Mouse (Mus musculus) testis, adult 2 months (tissue): ENCODE results near the gene Fam222b. TPM values are rescaled to one million over a fixed set of nuclear protein-coding genes. Genes with fewer than 3 reads are reported as not detected.
"Not testable (repeated sequence)": the region's sequence is repeated elsewhere in the genome, so short reads cannot be mapped to it uniquely, and the experiment has no call there.

Experiments used
- H3K27ac ChIP-seq: fragments of 200-500 bp; 2 replicates; pipeline ENCODE4 v1.5.1; 2012; ENCODE audit warnings: low read depth, low read length; ENCODE audit not compliant: control insufficient read depth, insufficient read depth
- H3K27me3 ChIP-seq: fragments of 200-500 bp; 2 replicates; pipeline ENCODE4 v1.6.1; 2012; ENCODE audit warnings: mild to moderate bottlenecking, low read length, moderate library complexity; ENCODE audit not compliant: control insufficient read depth, insufficient read depth
- H3K36me3 ChIP-seq: fragments of 200-500 bp; 2 replicates; pipeline ENCODE4 v1.6.1; 2012; ENCODE audit warnings: mild to moderate bottlenecking, low read length; ENCODE audit not compliant: control insufficient read depth, insufficient read depth
- H3K4me1 ChIP-seq: fragments of 200-500 bp; 2 replicates; pipeline ENCODE4 v1.6.1; 2012; ENCODE audit warnings: low read length; ENCODE audit not compliant: control insufficient read depth, insufficient read depth
- H3K4me3 ChIP-seq: fragments of 200-500 bp; 2 replicates; pipeline ENCODE4 v1.5.1; 2012; ENCODE audit warnings: low read depth, mild to moderate bottlenecking, low read length, moderate library complexity, mixed read lengths; ENCODE audit not compliant: control insufficient read depth
- CTCF ChIP-seq: fragments of 200-500 bp; IDR thresholded peaks from 2 replicates; pipeline ENCODE4 v1.5.1; 2012; ENCODE audit warnings: low read depth, mild to moderate bottlenecking, inconsistent platforms, low read length, moderate library complexity; ENCODE audit not compliant: control insufficient read depth, insufficient read depth, insufficient replicate concordance
- POLR2A ChIP-seq: fragments of 200-500 bp; IDR thresholded peaks from 2 replicates; pipeline ENCODE4 v1.6.1; 2012; ENCODE audit warnings: low read depth, mild to moderate bottlenecking, inconsistent platforms, low read length, moderate library complexity; ENCODE audit not compliant: control insufficient read depth
- polyA plus RNA-seq: library from polyadenylated mRNA; depleted of rRNA; stranded (reverse); fragments of >200 nt; gene quantifications from 2 replicates; pipeline ENCODE4 v1.2.3, GENCODE M21; 2012; rRNA removed

The Fam222b gene
- polyA plus RNA-seq = 11.5 and 11.7 TPM in 2 replicates

- no peak for TF ChIP-seq CTCF
- TF ChIP-seq POLR2A = peak; percentile 86
- peaks cover 3% of the 10 kb centered on the region for H3K4me1 ChIP-seq
Observed at GRCm38 (mm10) chr11:78094504-78095143, at the start of gene Fam222b. Gene Fam222b (plus strand): TSS chr11:78094660.

GRCm38 (mm10) chr11:78044758-78045251 lies 49.7 kb upstream of the Fam222b start:
- Histone ChIP-seq H3K36me3 (no peaks in the 10 kb centered on the region), H3K4me3 (no peak overlapping the region), H3K27me3 (no peaks in the 10 kb centered on the region), H3K4me1 (no peaks in the 10 kb centered on the region), H3K27ac (no peak overlapping the region)
- no peak for TF ChIP-seq POLR2A
- no peak for TF ChIP-seq CTCF

More at GRCm38 (mm10) chr11:78094504-78095143, at the start of gene Fam222b:
- Histone ChIP-seq H3K27me3 (no peaks in the 10 kb centered on the region), H3K4me3 (peak within 1 kb of the TSS; percentile 88), H3K27ac (peak within 1 kb of the TSS; percentile 64), H3K36me3 (no peaks in the 10 kb centered on the region)

GRCm38 (mm10) chr11:78048637-78049036 lies 45.8 kb upstream of the Fam222b start:
- H3K4me3 ChIP-seq, H3K27me3 ChIP-seq, H3K36me3 ChIP-seq, H3K4me1 ChIP-seq, H3K27ac ChIP-seq: not testable (repeated sequence)

DNA sequence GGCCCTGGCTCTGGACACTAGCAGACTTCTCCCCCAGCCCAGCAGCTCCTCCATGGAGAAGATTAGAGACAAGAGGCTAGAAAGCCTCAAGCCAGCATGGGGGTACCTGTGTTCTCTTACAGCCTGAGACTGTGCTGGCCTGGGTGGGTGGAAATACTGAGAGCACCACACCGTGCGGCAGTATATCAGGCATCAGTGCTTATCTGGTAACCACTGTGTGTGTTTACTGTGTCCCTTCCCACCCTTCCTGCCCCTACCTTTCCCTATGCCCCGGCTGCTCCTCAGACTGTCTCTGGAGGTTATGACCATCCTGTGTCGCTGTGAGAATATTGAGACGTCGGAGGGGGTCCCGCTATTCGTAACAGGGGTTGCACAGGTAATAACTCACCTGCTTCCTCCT lies 41.4 kb upstream of the Fam222b start:
- no peak overlapping the region for H3K27ac ChIP-seq
- TF ChIP-seq CTCF (no peak), POLR2A (no peak)
- no peaks in the 10 kb centered on the region for H3K36me3 ChIP-seq
- H3K27me3 ChIP-seq = no peaks in the 10 kb centered on the region
- no peaks in the 10 kb centered on the region for H3K4me1 ChIP-seq
- no peak overlapping the region for H3K4me3 ChIP-seq

DNA sequence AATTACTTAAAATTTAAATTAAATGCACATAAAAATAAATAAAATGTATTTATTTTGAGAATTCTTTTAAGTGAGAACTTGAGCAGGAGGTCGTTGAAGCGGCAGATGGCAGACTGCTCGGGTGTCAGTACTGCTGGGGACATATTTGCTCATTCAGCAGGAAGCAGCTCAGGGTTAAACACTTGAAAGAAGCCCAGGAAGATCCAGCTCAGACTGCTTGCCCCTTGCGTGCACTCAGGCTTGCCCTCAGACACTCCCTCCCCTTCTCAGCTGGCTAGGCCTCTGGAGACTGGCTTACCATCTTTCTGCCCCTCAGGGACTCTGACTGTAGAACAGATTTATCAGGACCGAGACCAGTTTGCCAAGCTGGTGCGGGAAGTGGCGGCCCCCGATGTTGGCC lies 37.5 kb upstream of the Fam222b start:
- Histone ChIP-seq H3K27me3 (no peaks in the 10 kb centered on the region), H3K4me3 (no peak overlapping the region), H3K4me1 (0 out of 2 replicates have a peak, but pooled peaks cover 2% of the 10 kb centered on the region), H3K27ac (no peak overlapping the region), H3K36me3 (peaks cover 2% of the 10 kb centered on the region; the same call in 1 of the 2 replicates)
- TF ChIP-seq POLR2A = no peak
- TF ChIP-seq CTCF = no peak

DNA sequence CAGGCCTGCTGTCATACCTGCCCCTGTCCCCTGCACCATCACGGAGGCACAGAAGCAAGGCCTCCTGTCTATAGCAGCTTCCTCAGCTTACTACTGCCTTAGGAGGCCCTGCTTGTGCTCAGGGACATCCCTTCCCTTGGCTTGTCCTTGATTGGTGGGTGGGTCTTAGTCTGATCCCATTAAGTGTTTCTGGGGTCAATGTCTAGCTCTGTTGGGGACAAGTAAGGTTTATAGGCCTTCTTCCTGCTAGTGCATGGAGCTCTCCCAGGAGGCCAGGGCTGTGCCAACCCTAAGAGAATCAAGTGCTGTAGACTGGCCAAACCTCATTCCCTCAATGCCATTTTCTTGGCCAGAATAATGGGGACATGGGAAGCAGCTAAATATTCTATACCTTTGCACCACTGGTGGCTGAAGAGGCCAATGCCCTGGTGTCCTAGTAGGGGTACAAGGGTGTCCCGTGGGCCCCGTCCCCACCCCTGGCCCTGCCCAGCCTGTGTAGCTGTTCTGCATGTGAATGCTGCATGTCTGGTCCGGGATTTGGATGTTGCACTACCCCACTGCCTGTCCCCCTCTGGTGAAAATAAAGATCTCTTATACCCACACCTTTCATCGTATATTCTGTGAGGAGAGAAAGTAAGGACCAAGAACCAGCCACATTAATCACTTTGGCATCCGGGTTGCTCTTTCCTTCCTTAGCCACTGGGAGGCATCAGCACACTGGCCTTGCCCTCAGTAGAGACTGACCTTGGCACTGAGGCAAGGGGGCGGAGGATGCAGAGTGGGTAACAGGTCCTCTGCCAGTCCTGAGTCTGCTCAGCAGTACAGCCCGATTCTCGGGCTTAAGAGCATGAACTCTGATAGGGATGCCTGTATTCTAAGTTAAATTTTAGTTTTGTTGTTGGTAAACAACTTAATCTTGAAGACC lies 34.4 kb upstream of the Fam222b start:
- TF ChIP-seq CTCF = peak; percentile 69; the same call in 1 of the 2 replicates
- no peak for TF ChIP-seq POLR2A
- Histone ChIP-seq H3K36me3 (peaks cover 2% of the 10 kb centered on the region; the same call in 1 of the 2 replicates), H3K4me1 (0 out of 2 replicates have a peak, but pooled peaks cover 2% of the 10 kb centered on the region), H3K27me3 (no peaks in the 10 kb centered on the region), H3K27ac (no peak overlapping the region), H3K4me3 (no peak overlapping the region)

- Histone ChIP-seq H3K36me3 (peaks cover 2% of the 10 kb centered on the region; the same call in 1 of the 2 replicates), H3K27me3 (no peaks in the 10 kb centered on the region), H3K4me1 (0 out of 2 replicates have a peak, but pooled peaks cover 2% of the 10 kb centered on the region), H3K27ac (no peak overlapping the region), H3K4me3 (no peak overlapping the region)
- no peak for TF ChIP-seq POLR2A
- no peak for TF ChIP-seq CTCF
Observed at GRCm38 (mm10) chr11:78062563-78062962, 31.9 kb upstream of the Fam222b start.
